Mouse (Mus musculus) limb, embryonic 15.5 days (tissue): ENCODE measurements around the gene Brsk2. TPM values are rescaled to one million over a fixed set of nuclear protein-coding genes. Genes with fewer than 3 reads are reported as not detected.

Source experiments
- ATAC-seq: fragments of 200-750 bp; cut with Nextera tagmentation; 2 replicates; pipeline ENCODE4 v1.8.0; 2017; ENCODE audit warnings: low read depth, moderate TSS enrichment; ENCODE audit not compliant: insufficient number of reproducible peaks, low FRiP score, low TSS enrichment
- H3K27ac ChIP-seq: fragments of 300-500 bp; sonication (generic); 2 replicates; pipeline ENCODE4 v1.5.1; 2015; ENCODE audit warnings: moderate library complexity, mild to moderate bottlenecking, inconsistent platforms
- H3K27me3 ChIP-seq: fragments of 300-500 bp; sonication (generic); 2 replicates; pipeline ENCODE4 v1.6.1; 2015; ENCODE audit warnings: inconsistent platforms
- H3K36me3 ChIP-seq: fragments of 300-500 bp; sonication (generic); 2 replicates; pipeline ENCODE4 v1.6.1; 2015; ENCODE audit warnings: inconsistent platforms
- H3K4me1 ChIP-seq: fragments of 300-500 bp; sonication (generic); 2 replicates; pipeline ENCODE4 v1.6.1; 2015; ENCODE audit warnings: inconsistent platforms
- H3K4me2 ChIP-seq: fragments of 300-500 bp; sonication (generic); 2 replicates; pipeline ENCODE4 v1.6.1; 2015; ENCODE audit warnings: mild to moderate bottlenecking, inconsistent platforms
- H3K4me3 ChIP-seq: fragments of 300-500 bp; sonication (generic); 2 replicates; pipeline ENCODE4 v1.5.1; 2015; ENCODE audit warnings: mild to moderate bottlenecking, inconsistent platforms
- H3K9ac ChIP-seq: fragments of 300-500 bp; sonication (generic); 2 replicates; pipeline ENCODE4 v1.6.1; 2015; ENCODE audit warnings: inconsistent platforms
- H3K9me3 ChIP-seq: fragments of 300-500 bp; sonication (generic); 2 replicates; pipeline ENCODE4 v1.6.1; 2016; ENCODE audit warnings: inconsistent platforms
- WGBS: fragments of 180-500 bp; shearing (Covaris S2); methylation state at CpG from one replicate; pipeline ENCODE4 v1.1.7; 2015; 5-methylcytosine and 5-hydroxymethylcytosine counted together
- polyA plus RNA-seq: library from polyadenylated mRNA; unstranded; fragments of >200 nt; fragmentation: Nextera tagmentation; extraction: Ambion mirVana; gene quantifications from 2 replicates; pipeline ENCODE4 v1.2.1, GENCODE M21; 2015

Gene Brsk2
- polyA plus RNA-seq, 1 experiment from 2014 or later: 0.95 TPM

DNA sequence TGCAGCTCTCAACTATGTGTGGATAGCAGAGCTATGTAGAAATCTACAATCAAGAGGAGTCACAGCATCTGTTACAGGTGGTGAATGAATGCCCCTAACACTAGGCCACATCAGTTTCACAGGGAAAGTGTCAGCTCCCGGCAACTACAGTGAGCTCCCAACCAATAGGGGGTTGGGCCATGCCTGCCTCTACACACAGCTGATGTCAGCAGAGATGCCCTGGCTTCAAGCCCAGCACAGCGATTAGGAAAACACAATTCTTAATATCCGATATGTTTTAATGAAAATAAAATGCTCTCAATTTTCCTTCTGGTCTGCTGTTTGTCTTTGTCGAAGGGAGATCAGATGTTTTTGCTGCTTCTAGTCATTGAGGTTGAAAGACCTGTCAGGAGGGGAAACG is 6.1 kb upstream of the Brsk2 start:
- WGBS: 72% methylated on average over 5 of the region's 5 CpGs
- Histone ChIP-seq H3K4me3 (no peak overlapping the region), H3K9me3 (no peaks in the 10 kb centered on the region), H3K4me2 (no peak overlapping the region), H3K4me1 (no peaks in the 10 kb centered on the region), H3K9ac (no peak overlapping the region), H3K27me3 (peaks cover 41% of the 10 kb centered on the region), H3K27ac (no peak overlapping the region), H3K36me3 (no peaks in the 10 kb centered on the region)
- no peak for ATAC-seq

DNA sequence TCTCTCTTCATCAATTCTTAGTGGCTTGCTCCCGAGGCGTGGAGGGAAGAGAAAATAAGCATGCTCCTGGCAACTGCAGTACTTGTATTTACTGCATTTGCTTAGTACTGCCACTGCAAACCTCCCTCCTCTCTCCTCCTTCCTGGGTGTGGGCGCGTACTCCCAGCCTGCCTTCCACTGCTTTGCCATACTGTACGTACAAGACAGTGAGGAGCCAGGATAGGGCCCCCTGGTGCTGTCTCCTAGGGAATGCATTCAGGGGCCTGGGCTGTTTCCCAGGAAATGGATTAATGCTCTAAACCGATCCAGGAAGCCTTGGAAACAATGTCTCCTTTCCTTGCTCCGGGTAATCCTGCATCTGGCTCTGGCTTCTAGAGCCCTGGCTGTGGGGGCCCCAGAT is 3.6 kb upstream of the Brsk2 start:
- Histone ChIP-seq H3K9ac (no peak overlapping the region), H3K36me3 (no peaks in the 10 kb centered on the region), H3K4me2 (no peak overlapping the region), H3K4me3 (no peak overlapping the region), H3K4me1 (peaks cover 17% of the 10 kb centered on the region), H3K27me3 (peaks cover 59% of the 10 kb centered on the region), H3K9me3 (no peaks in the 10 kb centered on the region), H3K27ac (no peak overlapping the region)
- ATAC-seq: no peak
- WGBS: 36% methylated on average over 7 of the region's 7 CpGs

GRCm38 (mm10) chr7:141947512-141947911 is 2.0 kb upstream of the Brsk2 start:
- Histone ChIP-seq H3K27me3 (peaks cover 75% of the 10 kb centered on the region), H3K4me3 (no peak overlapping the region), H3K4me1 (peaks cover 17% of the 10 kb centered on the region), H3K9me3 (no peaks in the 10 kb centered on the region), H3K4me2 (no peak overlapping the region), H3K9ac (no peak overlapping the region), H3K36me3 (no peaks in the 10 kb centered on the region), H3K27ac (no peak overlapping the region)
- no peak for ATAC-seq

DNA sequence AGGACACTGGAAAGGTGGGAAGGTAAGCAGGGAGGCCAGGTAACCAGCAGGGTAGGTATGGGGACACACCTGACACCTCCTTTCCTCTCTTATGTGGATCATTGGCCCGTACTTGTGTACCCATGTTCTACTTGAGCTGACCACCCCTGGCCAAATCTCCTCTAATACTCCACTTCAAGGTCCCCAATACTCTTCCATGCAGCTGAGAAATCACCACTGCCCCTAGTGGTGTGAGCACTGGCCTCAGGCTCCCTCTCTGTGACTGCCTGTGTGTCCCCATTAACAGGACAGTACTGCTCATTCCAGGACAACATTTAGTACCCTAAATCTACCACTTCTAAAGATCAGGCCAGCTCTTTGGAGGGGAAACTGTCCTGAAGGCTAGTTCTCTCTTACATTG is 1.5 kb upstream of the Brsk2 start:
- no peak overlapping the region for H3K4me3 ChIP-seq
- peaks cover 80% of the 10 kb centered on the region for H3K27me3 ChIP-seq
- H3K4me1 ChIP-seq: peaks cover 17% of the 10 kb centered on the region
- no peak for ATAC-seq
- no peak overlapping the region for H3K9ac ChIP-seq
- no peak overlapping the region for H3K4me2 ChIP-seq
- no peaks in the 10 kb centered on the region for H3K9me3 ChIP-seq
- WGBS: 56% methylated on average over 1 of the region's 1 CpGs
- H3K27ac ChIP-seq: no peak overlapping the region
- no peaks in the 10 kb centered on the region for H3K36me3 ChIP-seq

DNA sequence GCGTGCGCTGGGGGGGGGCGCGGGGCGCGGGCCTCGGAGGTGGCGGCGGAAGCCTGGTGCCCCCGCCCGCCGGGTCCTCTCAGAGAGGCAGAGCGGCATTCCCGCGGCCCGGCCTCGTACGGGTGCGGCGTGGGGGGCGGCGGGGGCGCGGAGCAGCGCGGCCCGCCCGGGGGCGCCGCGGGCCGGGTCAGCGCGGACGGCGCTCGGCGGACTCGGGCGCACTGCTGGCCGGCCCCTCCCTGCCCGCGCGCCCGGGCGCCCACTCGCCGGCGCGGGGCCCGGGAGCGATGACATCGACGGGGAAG is 200 bp downstream of the Brsk2 start:
- Histone ChIP-seq H3K27ac (no peak overlapping the region), H3K27me3 (peaks cover 89% of the 10 kb centered on the region), H3K4me2 (peak overlapping the region; percentile 91), H3K4me3 (peak overlapping the region; percentile 48), H3K9me3 (no peaks in the 10 kb centered on the region), H3K36me3 (no peaks in the 10 kb centered on the region), H3K4me1 (peaks cover 17% of the 10 kb centered on the region), H3K9ac (no peak overlapping the region)
- ATAC-seq: peak; percentile 2; the same call in 1 of the 2 replicates
- WGBS: 0% methylated on average over 19 of the region's 54 CpGs

DNA sequence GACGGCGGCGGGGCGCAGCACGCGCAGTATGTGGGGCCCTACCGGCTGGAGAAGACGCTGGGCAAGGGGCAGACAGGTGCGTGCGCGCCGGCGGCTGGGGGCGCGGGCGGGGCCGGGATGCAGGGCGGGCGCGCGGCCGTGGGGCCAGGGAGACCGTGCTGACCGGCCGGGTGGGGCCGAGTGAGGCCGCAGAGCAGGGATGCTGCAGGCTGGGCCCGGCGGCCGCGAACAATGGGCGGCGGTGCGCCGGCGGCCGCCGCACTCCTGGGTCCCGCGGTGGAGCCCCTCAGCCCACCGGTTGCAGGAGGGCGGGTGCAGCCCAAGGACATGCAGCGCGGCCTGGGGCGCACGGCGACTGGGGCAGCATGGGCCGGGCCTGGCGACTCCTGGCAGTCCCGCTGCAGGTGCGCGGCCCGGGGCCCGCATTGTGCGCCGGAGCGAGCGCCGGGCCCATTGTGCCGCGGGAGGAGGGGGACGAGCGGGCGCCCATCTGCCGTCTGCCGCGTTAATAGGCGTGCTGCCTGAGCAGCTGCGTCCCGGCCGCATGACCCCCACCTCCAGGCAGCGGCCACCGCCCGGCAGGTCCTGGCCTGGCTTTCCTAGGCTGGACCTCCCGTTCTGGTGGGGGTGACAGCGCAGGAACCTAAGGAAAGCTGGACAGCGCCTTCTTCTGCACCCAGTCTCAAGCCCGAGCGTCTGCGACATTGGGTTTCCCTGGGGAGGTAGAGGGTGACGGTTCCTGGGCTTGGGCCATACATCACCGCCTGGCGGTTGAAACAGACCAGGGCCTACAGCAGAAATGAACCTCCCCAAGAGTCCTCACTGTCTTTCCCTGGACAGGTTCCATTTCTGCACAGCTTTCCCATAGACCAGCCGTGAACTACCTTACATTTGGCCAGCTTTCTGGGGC is 808 bp downstream of the Brsk2 start:
- Histone ChIP-seq H3K4me1 (peaks cover 17% of the 10 kb centered on the region), H3K9ac (no peak overlapping the region), H3K27me3 (peaks cover 89% of the 10 kb centered on the region), H3K27ac (no peak overlapping the region), H3K36me3 (no peaks in the 10 kb centered on the region), H3K4me2 (peak overlapping the region; percentile 91), H3K9me3 (no peaks in the 10 kb centered on the region), H3K4me3 (peak overlapping the region; percentile 48)
- 1% methylated on average over 69 of the region's 84 CpGs for WGBS
- no peak for ATAC-seq

- 90% methylated on average over 4 of the region's 4 CpGs for WGBS
- Histone ChIP-seq H3K9ac (no peak overlapping the region), H3K36me3 (no peaks in the 10 kb centered on the region), H3K4me3 (no peak overlapping the region), H3K27me3 (peaks cover 80% of the 10 kb centered on the region), H3K27ac (no peak overlapping the region), H3K4me1 (peaks cover 17% of the 10 kb centered on the region), H3K9me3 (no peaks in the 10 kb centered on the region), H3K4me2 (no peak overlapping the region)
- no peak for ATAC-seq
These were observed 2.3 kb downstream of the Brsk2 start for GRCm38 (mm10) chr7:141951821-141952220.

- Histone ChIP-seq H3K9ac (no peak overlapping the region), H3K9me3 (no peaks in the 10 kb centered on the region), H3K27ac (no peak overlapping the region), H3K4me1 (peaks cover 17% of the 10 kb centered on the region), H3K36me3 (no peaks in the 10 kb centered on the region), H3K27me3 (peaks cover 70% of the 10 kb centered on the region), H3K4me2 (no peak overlapping the region), H3K4me3 (no peak overlapping the region)
- WGBS: 62% methylated on average over 4 of the region's 4 CpGs
- ATAC-seq: no peak
These were observed 3.4 kb downstream of the Brsk2 start for GRCm38 (mm10) chr7:141952920-141953319.

- Histone ChIP-seq H3K4me2 (no peak overlapping the region), H3K4me3 (no peak overlapping the region), H3K27ac (no peak overlapping the region), H3K27me3 (peaks cover 63% of the 10 kb centered on the region), H3K9ac (no peak overlapping the region), H3K4me1 (peaks cover 17% of the 10 kb centered on the region), H3K36me3 (no peaks in the 10 kb centered on the region), H3K9me3 (no peaks in the 10 kb centered on the region)
- WGBS: 75% methylated on average over 6 of the region's 6 CpGs
- no peak for ATAC-seq
These were observed 4.1 kb downstream of the Brsk2 start for GRCm38 (mm10) chr7:141953616-141954015.

- no peak overlapping the region for H3K4me2 ChIP-seq
- H3K9ac ChIP-seq: no peak overlapping the region
- no peak overlapping the region for H3K4me3 ChIP-seq
- no peaks in the 10 kb centered on the region for H3K9me3 ChIP-seq
- no peak overlapping the region for H3K27ac ChIP-seq
- peaks cover 43% of the 10 kb centered on the region for H3K27me3 ChIP-seq
- H3K4me1 ChIP-seq: no peaks in the 10 kb centered on the region
- 75% methylated on average over 5 of the region's 5 CpGs for WGBS
- no peak for ATAC-seq
- H3K36me3 ChIP-seq: no peaks in the 10 kb centered on the region
These were observed 6.1 kb downstream of the Brsk2 start for GRCm38 (mm10) chr7:141955565-141956173.

DNA sequence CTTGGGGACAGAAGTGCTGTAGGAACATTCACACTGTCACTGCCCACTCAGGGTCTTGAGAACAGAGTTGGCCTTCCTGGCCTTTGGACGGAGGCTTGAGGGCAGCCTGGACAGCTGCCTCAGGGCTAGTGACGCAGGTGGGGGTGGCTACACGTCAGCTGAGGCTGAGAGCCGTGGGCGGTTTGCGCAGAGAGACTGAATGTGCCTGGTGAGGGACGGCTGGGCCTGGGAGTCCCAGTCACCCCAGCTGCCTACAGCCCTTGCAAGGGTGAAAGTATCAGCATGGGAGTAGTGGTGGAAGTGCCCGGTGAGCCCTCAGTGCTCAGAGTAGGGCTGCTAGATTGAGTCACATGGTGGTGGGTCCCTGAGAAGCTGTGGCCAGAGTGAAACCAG is 6.6 kb downstream of the Brsk2 start:
- WGBS: 76% methylated on average over 8 of the region's 8 CpGs
- no peak overlapping the region for H3K4me2 ChIP-seq
- H3K27me3 ChIP-seq: peaks cover 38% of the 10 kb centered on the region
- no peaks in the 10 kb centered on the region for H3K4me1 ChIP-seq
- no peak for ATAC-seq
- no peaks in the 10 kb centered on the region for H3K36me3 ChIP-seq
- H3K4me3 ChIP-seq: no peak overlapping the region
- H3K9me3 ChIP-seq: no peaks in the 10 kb centered on the region
- H3K9ac ChIP-seq: no peak overlapping the region
- H3K27ac ChIP-seq: no peak overlapping the region

GRCm38 (mm10) chr7:141957524-141958051 is 8.0 kb downstream of the Brsk2 start:
- H3K4me3 ChIP-seq: no peak overlapping the region
- no peaks in the 10 kb centered on the region for H3K4me1 ChIP-seq
- WGBS: 80% methylated on average over 4 of the region's 4 CpGs
- no peak overlapping the region for H3K9ac ChIP-seq
- no peak for ATAC-seq
- H3K9me3 ChIP-seq: no peaks in the 10 kb centered on the region
- H3K27ac ChIP-seq: no peak overlapping the region
- peaks cover 24% of the 10 kb centered on the region for H3K27me3 ChIP-seq
- H3K36me3 ChIP-seq: no peaks in the 10 kb centered on the region
- no peak overlapping the region for H3K4me2 ChIP-seq
